Mouse (Mus musculus) spleen, postnatal 4 days (tissue): ENCODE measurements around the gene Gstz1.
A peak's percentile ranks its signal among the peaks of the same experiment; 100 is the strongest.
"Not testable (repeated sequence)": the region's sequence is repeated elsewhere in the genome, so short reads cannot be mapped to it uniquely, and the experiment has no call there.

ENCODE experiments used
- DNase-seq, 2 experiments: peaks; one replicate each; pipeline ENCODE4 v3.0.0; 2022; ENCODE audit warnings: low spot score in 2 of 2

The Gstz1 gene

GRCm38 (mm10) chr12:87158099-87158498, 11.1 kb downstream of the Gstz1 start:
- DNase-seq: no peak

DNA sequence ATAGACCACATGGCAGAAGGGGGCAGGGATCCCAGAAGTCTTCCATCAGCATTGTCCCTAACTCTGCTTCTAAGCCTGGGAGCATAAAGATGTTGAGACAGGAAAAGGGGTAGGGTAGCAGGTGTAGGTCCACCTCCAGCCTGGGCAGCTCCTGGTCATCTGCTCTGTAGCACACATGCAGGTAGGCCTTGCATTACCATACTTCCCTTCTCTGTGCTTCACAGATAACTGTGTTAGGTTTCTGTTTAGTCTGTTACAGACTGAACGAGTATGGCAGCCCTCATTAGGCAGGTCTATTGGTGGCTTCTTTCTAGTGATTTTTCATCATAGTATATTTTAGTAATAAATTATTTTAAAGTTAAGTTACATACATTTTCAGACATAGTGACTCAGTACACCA, 13.3 kb downstream of the Gstz1 start:
- DNase-seq: no peak

DNA sequence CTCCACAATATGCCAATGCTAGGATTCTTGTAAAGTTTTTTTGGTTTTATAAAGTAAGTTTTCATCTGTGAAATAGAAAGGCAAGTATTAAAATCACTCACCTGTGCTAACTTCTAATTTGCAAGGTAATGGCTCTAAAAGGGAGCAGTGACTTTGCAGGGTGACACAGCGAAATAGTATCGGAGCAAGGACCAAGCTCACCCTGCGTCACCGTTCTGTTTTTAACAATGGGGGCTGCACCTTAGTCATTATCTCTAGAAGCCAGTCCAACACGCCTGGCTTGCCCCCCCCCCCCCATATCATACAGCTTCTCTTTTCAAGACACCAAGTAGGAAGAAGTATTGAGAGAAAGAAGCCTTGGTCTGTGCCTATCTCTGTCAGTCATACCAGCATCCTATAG, 13.8 kb downstream of the Gstz1 start:
- DNase-seq: no peak

DNA sequence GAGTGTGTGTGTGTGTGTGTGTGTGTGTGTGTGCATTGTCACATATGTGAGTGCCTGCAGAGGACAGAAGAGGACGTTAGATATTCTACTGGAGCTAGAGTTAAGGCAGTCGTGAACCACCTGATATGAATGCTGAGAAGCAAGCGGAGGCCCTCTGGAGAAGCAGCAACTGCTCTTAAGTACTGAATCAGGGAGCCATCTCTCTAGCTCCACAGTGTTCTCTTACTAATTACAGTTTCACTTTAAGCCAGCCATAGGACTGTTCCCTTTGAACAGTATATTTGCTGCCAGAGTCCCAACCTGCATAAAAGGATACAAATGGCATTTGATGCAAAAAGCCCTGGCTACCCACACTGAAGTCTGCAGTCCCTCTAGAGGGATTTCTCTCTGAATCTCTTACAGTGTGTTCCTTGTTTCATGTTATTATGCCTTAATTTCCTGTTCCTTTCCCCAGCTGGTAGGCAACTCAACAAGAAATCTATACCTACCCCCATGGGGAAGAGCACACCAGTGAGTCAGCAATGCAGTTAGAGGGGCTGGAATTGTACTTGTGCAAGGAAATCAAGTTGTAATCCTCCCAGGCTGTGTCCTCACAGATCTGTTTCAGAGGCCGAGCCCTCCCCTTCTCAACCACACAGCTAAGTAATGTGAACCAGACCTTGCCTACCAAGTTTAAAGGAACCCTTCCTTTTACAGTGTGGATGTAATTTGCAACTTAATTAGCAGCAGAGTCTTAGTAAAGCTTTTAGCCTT, 28.4 kb downstream of the Gstz1 start:
- no peak for DNase-seq

DNA sequence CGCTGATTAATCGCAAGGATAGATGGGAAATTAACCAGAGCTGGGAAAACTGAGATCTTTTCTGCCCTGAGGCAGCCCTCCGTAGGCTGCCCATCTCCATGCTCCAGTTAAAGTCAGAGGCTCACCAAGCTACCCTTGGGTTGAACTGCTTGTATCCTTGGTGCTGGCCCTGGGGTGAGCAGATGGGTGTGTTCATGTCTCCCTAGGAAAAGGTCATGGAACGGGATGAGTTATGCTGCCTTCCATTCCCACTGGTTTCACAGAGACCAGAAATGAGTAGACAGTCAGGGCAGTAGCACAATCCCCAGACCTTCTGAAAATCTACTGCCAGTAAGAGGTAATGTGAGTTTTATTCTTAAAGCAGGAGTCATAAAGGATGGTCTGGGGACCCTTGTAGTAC, 30.7 kb downstream of the Gstz1 start:
- no peak for DNase-seq

- no peak for DNase-seq
Observed at GRCm38 (mm10) chr12:87193008-87193407, 46.0 kb downstream of the Gstz1 start.

GRCm38 (mm10) chr12:87195069-87195468, 48.1 kb downstream of the Gstz1 start:
- DNase-seq: no peak

GRCm38 (mm10) chr12:87196310-87196709, 49.3 kb downstream of the Gstz1 start:
- DNase-seq: no peak

DNA sequence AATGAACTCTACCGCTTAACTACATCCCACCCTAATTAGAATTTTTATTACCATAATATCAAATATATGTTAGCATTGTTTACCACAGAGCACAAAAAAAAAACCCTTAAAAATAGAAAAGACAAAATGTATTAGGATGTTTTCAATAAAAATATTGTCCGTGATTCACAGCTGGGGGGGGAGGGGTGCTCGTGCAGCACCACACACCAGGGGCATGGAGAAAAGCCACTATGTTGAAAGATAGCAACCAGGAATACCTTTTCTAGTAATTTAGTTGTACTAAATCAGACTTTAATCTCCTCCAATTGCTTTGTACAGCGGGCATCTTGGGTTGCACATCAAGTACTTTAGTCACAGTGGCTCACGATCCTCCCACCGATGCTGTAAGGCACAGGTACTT, 51.8 kb downstream of the Gstz1 start:
- no peak for DNase-seq

DNA sequence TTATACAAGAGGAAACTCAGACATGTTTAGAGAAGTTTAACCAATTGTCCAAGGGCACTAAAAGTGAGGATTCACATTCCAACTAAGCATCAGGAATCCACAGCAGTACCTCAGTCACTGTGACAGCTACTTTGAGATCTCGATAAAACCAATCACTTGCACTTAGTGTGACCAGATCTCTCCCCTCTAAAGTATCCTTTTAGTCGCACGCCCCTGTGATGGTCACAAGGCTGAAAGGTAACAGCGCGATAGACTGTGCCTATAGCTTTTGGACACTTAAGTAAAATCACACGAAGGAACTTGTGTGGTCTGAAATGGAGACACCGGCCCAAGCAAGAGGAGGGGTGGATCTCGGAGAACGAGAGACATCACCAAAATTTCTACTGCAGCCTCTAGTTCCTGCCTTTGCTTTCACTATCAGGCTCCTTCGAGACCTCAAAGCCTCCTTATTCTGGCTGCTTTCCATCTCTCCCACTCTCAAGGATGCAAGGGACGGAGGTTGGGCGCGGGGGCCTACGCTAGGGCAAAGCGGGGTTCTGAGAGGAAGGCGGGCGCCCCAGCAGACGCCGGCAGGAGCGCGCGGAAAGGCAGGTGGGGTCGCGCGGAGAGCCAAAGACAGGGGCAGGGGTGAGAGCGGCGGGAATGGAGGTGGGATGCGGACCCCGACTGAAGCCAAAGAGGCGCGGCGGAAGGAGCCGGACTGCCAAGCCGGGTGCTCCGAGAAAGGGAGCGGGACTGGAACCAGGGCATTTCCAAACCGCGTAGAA, 52.4 kb downstream of the Gstz1 start, which contains the start of gene Samd15:
Samd15 (plus strand) TSS at position 518 of the 767 bp plus-strand sequence.
- no peak for DNase-seq

DNA sequence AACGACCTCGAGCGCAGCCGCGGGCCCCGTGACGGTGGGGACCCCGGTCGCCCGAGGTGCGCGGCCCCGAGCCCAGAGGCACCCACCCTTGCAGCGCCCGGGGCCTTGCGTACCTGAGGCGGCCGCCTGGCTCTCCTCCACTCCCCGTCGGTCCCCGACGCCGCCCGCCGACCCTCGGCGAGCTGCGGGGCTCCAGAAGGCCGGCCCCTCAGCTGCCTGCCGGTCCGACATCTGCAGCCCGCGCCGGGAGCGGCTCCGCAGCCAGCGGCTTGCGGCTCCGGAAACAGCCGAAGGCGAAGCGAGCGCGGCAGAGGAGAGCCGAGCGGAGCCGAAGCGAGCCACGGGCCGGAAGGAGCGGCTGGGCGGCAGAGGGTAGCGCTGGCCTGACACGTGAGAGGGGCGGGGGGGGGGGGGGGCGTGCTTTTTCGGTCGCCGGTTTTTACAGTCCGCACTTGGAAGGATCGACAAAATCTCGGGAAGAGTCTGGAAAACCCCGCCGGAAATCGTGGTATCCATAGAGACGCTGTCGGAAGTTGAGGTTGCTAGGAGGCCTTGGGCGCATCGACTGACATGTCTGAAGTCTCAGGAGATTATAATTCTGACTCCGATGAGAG, 53.1 kb downstream of the Gstz1 start, which contains the start of gene Tmed8:
Tmed8 (minus strand) TSS at position 482 of the 614 bp plus-strand sequence.
- DNase-seq: peak; percentile 69 to 85

DNA sequence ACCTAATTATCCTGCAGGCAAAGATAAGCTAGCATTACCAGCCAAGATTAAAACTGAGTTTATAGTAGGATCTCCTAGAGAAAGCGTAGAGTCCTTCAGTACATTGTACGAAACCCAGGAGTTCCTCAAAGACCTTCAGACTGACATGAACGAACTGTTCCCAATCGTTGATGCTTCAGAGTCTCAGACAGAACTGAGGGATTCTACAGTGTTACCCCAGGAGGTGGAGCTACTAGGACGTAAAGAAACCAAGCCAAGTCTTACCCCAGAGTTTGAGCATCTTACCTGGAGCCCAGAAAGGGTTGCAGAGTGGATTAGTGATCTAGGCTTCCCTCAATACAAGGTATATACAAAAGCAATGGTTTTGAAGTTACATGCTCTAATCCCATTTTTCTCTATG, 54.7 kb downstream of the Gstz1 start:
- no peak for DNase-seq

GRCm38 (mm10) chr12:87205789-87206188, 58.8 kb downstream of the Gstz1 start:
- DNase-seq: not testable (repeated sequence)

DNA sequence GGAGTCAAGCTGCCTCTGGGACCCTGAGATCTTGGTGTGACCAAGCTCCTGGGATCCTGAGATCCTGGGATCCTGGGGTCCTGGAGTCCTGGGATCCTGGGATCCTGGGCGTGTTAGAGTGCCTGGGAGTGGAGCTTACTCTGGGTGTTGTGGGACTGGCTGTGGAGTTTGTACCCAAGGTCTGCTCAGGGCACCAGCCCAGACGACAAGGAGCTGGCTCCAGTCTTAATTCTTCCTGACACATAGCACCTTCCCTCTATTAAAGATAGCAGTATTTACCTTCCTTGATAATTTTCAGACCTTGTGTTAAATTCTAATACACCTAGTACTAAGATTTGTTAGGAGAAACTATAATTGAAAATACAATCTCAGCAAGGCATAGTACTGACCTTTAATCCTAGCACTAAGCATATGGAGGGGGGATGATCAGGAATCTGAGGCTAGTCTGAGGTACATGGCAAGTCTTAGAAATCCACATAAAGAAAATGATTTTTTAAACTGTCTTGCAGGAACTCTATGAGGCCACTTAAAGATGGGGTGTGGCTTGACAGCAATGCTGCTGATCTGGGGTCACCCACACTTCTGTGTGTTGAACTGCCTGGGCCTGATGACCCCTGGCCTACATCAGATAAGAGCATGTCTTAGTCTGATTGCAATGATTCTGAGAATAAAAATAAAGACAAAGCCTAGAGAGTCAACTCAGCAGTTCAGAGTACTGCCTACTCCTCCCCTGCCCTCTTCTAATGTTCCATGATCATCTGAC, 66.1 kb downstream of the Gstz1 start:
- no peak for DNase-seq
